Mouse (Mus musculus) CH12.LX (cell line): ENCODE measurements at regions not wholly inside any gene's neighbourhood (a gene's known extent, or its start where the extent isn't known, plus 50 kb on each side); places are given as distances from the start of the nearest gene placed in this dataset.

ENCODE experiments used
- CHD1 ChIP-seq: IDR thresholded peaks from 2 replicates; pipeline ENCODE4 v1.6.1; 2012; ENCODE audit warnings: low read depth, low read length, improper control_type of control experiment, inconsistent platforms
- ETS1 ChIP-seq: conservative IDR thresholded peaks from 2 replicates; pipeline ENCODE4 v1.6.1; 2012; ENCODE audit warnings: low read depth, mild to moderate bottlenecking, inconsistent platforms, low read length, improper control_type of control experiment, moderate library complexity
- HCFC1 ChIP-seq: IDR thresholded peaks from 2 replicates; pipeline ENCODE4 v1.6.1; 2012; ENCODE audit warnings: low read depth, mild to moderate bottlenecking, inconsistent platforms, low read length, improper control_type of control experiment
- KAT2A ChIP-seq: IDR thresholded peaks from 2 replicates; pipeline ENCODE4 v1.6.1; 2012; ENCODE audit warnings: low read length, improper control_type of control experiment, inconsistent platforms; ENCODE audit not compliant: insufficient replicate concordance
- MAFK ChIP-seq: IDR thresholded peaks from 2 replicates; pipeline ENCODE4 v1.6.1; 2011; ENCODE audit warnings: low read length, improper control_type of control experiment; ENCODE audit not compliant: insufficient replicate concordance
- MAZ ChIP-seq: IDR thresholded peaks from 2 replicates; pipeline ENCODE4 v1.6.1; 2012; ENCODE audit warnings: low read depth, mild to moderate bottlenecking, inconsistent platforms, low read length, improper control_type of control experiment, moderate library complexity
- MXI1 ChIP-seq: IDR thresholded peaks from 2 replicates; pipeline ENCODE4 v1.6.1; 2011; ENCODE audit warnings: mild to moderate bottlenecking, low read depth, low read length, improper control_type of control experiment
- UBTF ChIP-seq: IDR thresholded peaks from 2 replicates; pipeline ENCODE4 v1.6.1; 2012; ENCODE audit warnings: low read depth, mild to moderate bottlenecking, inconsistent platforms, low read length, improper control_type of control experiment, moderate library complexity

DNA sequence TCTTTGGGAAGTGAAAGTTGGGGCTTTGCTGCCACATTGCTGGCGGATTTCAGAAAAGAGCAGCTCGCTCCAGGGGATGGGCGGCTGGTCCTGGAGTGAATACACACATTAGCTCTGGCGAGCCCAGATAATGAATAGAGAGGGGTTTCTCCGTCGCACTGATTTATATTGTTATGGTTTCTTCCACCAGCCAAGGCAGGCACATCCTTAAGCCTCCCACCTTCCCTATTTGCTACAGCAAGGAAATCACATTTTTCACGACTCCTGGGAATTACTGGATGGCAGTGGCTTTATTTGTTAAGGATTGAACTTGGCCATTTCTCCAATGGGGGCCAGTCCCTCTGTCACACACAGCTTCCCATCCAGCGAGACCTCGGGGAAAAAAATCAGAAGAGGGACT, 71.3 kb upstream of the Aldh1b1 start:
- TF ChIP-seq KAT2A (no peak), MXI1 (no peak), UBTF (no peak), MAZ (no peak), ETS1 (no peak; the same call in 1 of the 2 replicates), HCFC1 (no peak), CHD1 (no peak), MAFK (no peak)
